In genomic region chr8:125524479-125524878, GRCm38 (mm10) we compare ENCODE assay signal across 21 mouse cellular contexts.
"Had no signal": no experiment of that assay in that cellular context is flagged by ENCODE, and none has a peak within 500 bp of the region (broad histone marks: within the 10 kb centered on the region; RNA-seq: fewer than 3 reads in every experiment).

No protein-coding gene starts in this region.

- ATAC-seq: intestine, embryonic 15.5 days; liver, embryonic 12.5 days had no signal

- H3K9ac ChIP-seq: intestine, embryonic 15.5 days; kidney, embryonic 15.5 days; limb, embryonic 13.5 days; liver, embryonic 12.5 days; liver, embryonic 15.5 days; lung, embryonic 15.5 days; neural tube, embryonic 12.5 days; stomach, embryonic 15.5 days had no signal

- H3K36me3 ChIP-seq: intestine, embryonic 15.5 days; kidney, embryonic 15.5 days; limb, embryonic 13.5 days; liver, embryonic 12.5 days; liver, embryonic 15.5 days; lung, embryonic 15.5 days; midbrain, embryonic 10.5 days; neural tube, embryonic 12.5 days; stomach, embryonic 15.5 days had no signal

- H3K4me3 ChIP-seq: intestine, embryonic 15.5 days; kidney, embryonic 15.5 days; limb, embryonic 13.5 days; liver, embryonic 12.5 days; liver, embryonic 15.5 days; lung, embryonic 15.5 days; megakaryocyte, embryonic 14.5 days; midbrain, embryonic 10.5 days; neural tube, embryonic 12.5 days; stomach, embryonic 15.5 days had no signal

- DNase-seq: kidney, adult 11 months; kidney, adult 8-10 months; kidney, postnatal 14 days; kidney, postnatal 4 days; left cerebral cortex, postnatal 4 days; liver; midbrain, embryonic 14.5 days; retina, postnatal 1 day; right cerebral cortex, postnatal 25 days; spleen, adult 18-20 months; thymus, postnatal 25 days had no signal

- H3K27me3 ChIP-seq: intestine, embryonic 15.5 days; kidney, embryonic 15.5 days; limb, embryonic 13.5 days; liver, embryonic 15.5 days; lung, embryonic 15.5 days; neural tube, embryonic 12.5 days; stomach, embryonic 15.5 days had no signal

- H3K9me3 ChIP-seq: intestine, embryonic 15.5 days; kidney, embryonic 15.5 days; limb, embryonic 13.5 days; liver, embryonic 12.5 days; liver, embryonic 15.5 days; lung, embryonic 15.5 days; megakaryocyte, embryonic 14.5 days; midbrain, embryonic 10.5 days; neural tube, embryonic 12.5 days; stomach, embryonic 15.5 days had no signal

- H3K27ac ChIP-seq: intestine, embryonic 15.5 days; limb, embryonic 13.5 days; liver, embryonic 12.5 days; liver, embryonic 15.5 days; midbrain, embryonic 10.5 days; neural tube, embryonic 12.5 days; stomach, embryonic 15.5 days had no signal

- H3K4me2 ChIP-seq: intestine, embryonic 15.5 days; kidney, embryonic 15.5 days; limb, embryonic 13.5 days; liver, embryonic 12.5 days; liver, embryonic 15.5 days; lung, embryonic 15.5 days; neural tube, embryonic 12.5 days; stomach, embryonic 15.5 days had no signal
